Mouse (Mus musculus) forebrain, embryonic 14.5 days (tissue): ENCODE measurements at regions not wholly inside any gene's neighbourhood (a gene's known extent, or its start where the extent isn't known, plus 50 kb on each side); places are given as distances from the start of the nearest gene placed in this dataset.
"Not testable (repeated sequence)": the region's sequence is repeated elsewhere in the genome, so short reads cannot be mapped to it uniquely, and the experiment has no call there.

Source experiments
- ATAC-seq: fragments of 200-750 bp; cut with Nextera tagmentation; 2 replicates; pipeline ENCODE4 v1.8.0; 2017; ENCODE audit warnings: mild to moderate bottlenecking, moderate library complexity
- DNase-seq: peaks from one replicate; pipeline ENCODE4 v3.0.0-alpha.2; 2015; ENCODE audit warnings: low spot score
- H3K27ac ChIP-seq: fragments of 300-500 bp; sonication (generic); 2 replicates; pipeline ENCODE4 v1.5.1; 2014; ENCODE audit warnings: low read depth, mild to moderate bottlenecking, control low read depth, low read length, moderate library complexity
- H3K27me3 ChIP-seq: fragments of 300-500 bp; sonication (generic); replicated peaks from 2 replicates; pipeline ENCODE4 v1.6.1; 2014; ENCODE audit warnings: low read length, control low read depth, mixed read lengths; ENCODE audit not compliant: control insufficient read depth, insufficient read depth
- H3K36me3 ChIP-seq: fragments of 300-500 bp; sonication (generic); 2 replicates; pipeline ENCODE4 v1.6.1; 2014; ENCODE audit warnings: low read length, control low read depth; ENCODE audit not compliant: control insufficient read depth, insufficient read depth
- H3K4me1 ChIP-seq: fragments of 300-500 bp; sonication (generic); 2 replicates; pipeline ENCODE4 v1.6.1; 2014; ENCODE audit warnings: antibody characterized with exemption, low read length, control low read depth; ENCODE audit not compliant: control insufficient read depth, insufficient read depth
- H3K4me2 ChIP-seq: fragments of 300-500 bp; sonication (generic); 2 replicates; pipeline ENCODE4 v1.6.1; 2014; ENCODE audit warnings: mild to moderate bottlenecking, control low read depth, low read length
- H3K4me3 ChIP-seq: fragments of 300-500 bp; sonication (generic); 2 replicates; pipeline ENCODE4 v1.5.1; 2014; ENCODE audit warnings: low read depth, low read length, control low read depth
- H3K9ac ChIP-seq: fragments of 300-500 bp; sonication (generic); 2 replicates; pipeline ENCODE4 v1.6.1; 2014; ENCODE audit warnings: mild to moderate bottlenecking, low read length, control low read depth, moderate library complexity
- H3K9me3 ChIP-seq: fragments of 300-500 bp; sonication (generic); replicated peaks from 2 replicates; pipeline ENCODE4 v1.6.1; 2016; ENCODE audit warnings: low read length, control low read depth, mixed read lengths; ENCODE audit not compliant: control insufficient read depth
- WGBS: fragments of 180-500 bp; shearing (Covaris S2); extraction: QIAGEN DNeasy Blood & Tissue Kit; methylation state at CpG from one replicate; pipeline ENCODE4 v1.1.7; 2014; 5-methylcytosine and 5-hydroxymethylcytosine counted together

GRCm38 (mm10) chr5:118480000-118480399, 80.5 kb upstream of the Med13l start:
- 84% methylated on average over 5 of the region's 5 CpGs for WGBS
- no peak for ATAC-seq
- no peaks in the 10 kb centered on the region for H3K27me3 ChIP-seq

GRCm38 (mm10) chr5:118480965-118481793, 79.3 kb upstream of the Med13l start:
- Histone ChIP-seq H3K27me3 (no peaks in the 10 kb centered on the region), H3K9me3 (no peaks in the 10 kb centered on the region), H3K36me3 (no peaks in the 10 kb centered on the region), H3K4me2 (no peak overlapping the region), H3K9ac (no peak overlapping the region), H3K27ac (no peak overlapping the region), H3K4me3 (no peak overlapping the region), H3K4me1 (no peaks in the 10 kb centered on the region; the same call in 1 of the 2 replicates)
- no peak for ATAC-seq
- DNase-seq: no peak
- WGBS: 71% methylated on average over 10 of the region's 10 CpGs

More at GRCm38 (mm10) chr5:118480000-118480399, 80.5 kb upstream of the Med13l start:
- no peak overlapping the region for H3K27ac ChIP-seq
- H3K9ac ChIP-seq: no peak overlapping the region
- no peaks in the 10 kb centered on the region; the same call in 1 of the 2 replicates for H3K4me1 ChIP-seq
- no peak overlapping the region for H3K4me2 ChIP-seq
- no peaks in the 10 kb centered on the region for H3K9me3 ChIP-seq
- no peak for DNase-seq
- H3K36me3 ChIP-seq: no peaks in the 10 kb centered on the region
- H3K4me3 ChIP-seq: no peak overlapping the region

GRCm38 (mm10) chr5:118481794-118482049, 78.8 kb upstream of the Med13l start:
- H3K4me3 ChIP-seq: no peak overlapping the region
- H3K4me1 ChIP-seq: no peaks in the 10 kb centered on the region; the same call in 1 of the 2 replicates
- no peaks in the 10 kb centered on the region for H3K9me3 ChIP-seq
- ATAC-seq (no peak), DNase-seq (no peak)
- no peaks in the 10 kb centered on the region for H3K36me3 ChIP-seq
- H3K27ac ChIP-seq: no peak overlapping the region
- H3K4me2 ChIP-seq: no peak overlapping the region
- no peaks in the 10 kb centered on the region for H3K27me3 ChIP-seq
- no peak overlapping the region for H3K9ac ChIP-seq

- no peak overlapping the region for H3K4me2 ChIP-seq
- H3K36me3 ChIP-seq: no peaks in the 10 kb centered on the region
- WGBS: 56% methylated on average over 7 of the region's 7 CpGs
- no peaks in the 10 kb centered on the region for H3K27me3 ChIP-seq
- DNase-seq (no peak), ATAC-seq (no peak)
- no peak overlapping the region for H3K27ac ChIP-seq
- H3K9ac ChIP-seq: no peak overlapping the region
- no peak overlapping the region for H3K4me3 ChIP-seq
- H3K4me1 ChIP-seq: no peaks in the 10 kb centered on the region; the same call in 1 of the 2 replicates
- H3K9me3 ChIP-seq: no peaks in the 10 kb centered on the region
Observed at GRCm38 (mm10) chr5:118482598-118482997, 77.9 kb upstream of the Med13l start.

GRCm38 (mm10) chr5:118483001-118483400, 77.5 kb upstream of the Med13l start:
- 12% methylated on average over 7 of the region's 7 CpGs for WGBS
- no peak overlapping the region for H3K4me3 ChIP-seq
- DNase-seq: no peak
- no peaks in the 10 kb centered on the region; the same call in 1 of the 2 replicates for H3K4me1 ChIP-seq
- no peaks in the 10 kb centered on the region for H3K36me3 ChIP-seq
- H3K9ac ChIP-seq: no peak overlapping the region
- H3K4me2 ChIP-seq: no peak overlapping the region
- H3K27me3 ChIP-seq: no peaks in the 10 kb centered on the region
- H3K9me3 ChIP-seq: no peaks in the 10 kb centered on the region
- ATAC-seq: no peak
- no peak overlapping the region for H3K27ac ChIP-seq

- Histone ChIP-seq H3K9me3 (no peaks in the 10 kb centered on the region), H3K36me3 (no peaks in the 10 kb centered on the region), H3K27ac (no peak overlapping the region), H3K4me1 (no peaks in the 10 kb centered on the region), H3K9ac (no peak overlapping the region), H3K27me3 (no peaks in the 10 kb centered on the region), H3K4me3 (no peak overlapping the region), H3K4me2 (no peak overlapping the region)
- no peak for ATAC-seq
- no peak for DNase-seq
- 7% methylated on average over 8 of the region's 8 CpGs for WGBS
Observed at GRCm38 (mm10) chr5:118483532-118483931, 76.9 kb upstream of the Med13l start.

- no peaks in the 10 kb centered on the region for H3K36me3 ChIP-seq
- ATAC-seq: no peak
- no peaks in the 10 kb centered on the region for H3K9me3 ChIP-seq
- H3K9ac ChIP-seq: no peak overlapping the region
- H3K27ac ChIP-seq: no peak overlapping the region
- DNase-seq: no peak
- 90% methylated on average over 8 of the region's 8 CpGs for WGBS
- no peak overlapping the region for H3K4me2 ChIP-seq
- H3K4me1 ChIP-seq: no peaks in the 10 kb centered on the region
- H3K27me3 ChIP-seq: no peaks in the 10 kb centered on the region
- H3K4me3 ChIP-seq: no peak overlapping the region
Observed at GRCm38 (mm10) chr5:118485191-118485590, 75.3 kb upstream of the Med13l start.

- H3K27me3 ChIP-seq, DNase-seq, H3K27ac ChIP-seq, H3K4me2 ChIP-seq, H3K4me1 ChIP-seq, H3K4me3 ChIP-seq, H3K36me3 ChIP-seq, H3K9ac ChIP-seq, ATAC-seq, H3K9me3 ChIP-seq: not testable (repeated sequence)
- 96% methylated on average over 2 of the region's 2 CpGs for WGBS
Observed at GRCm38 (mm10) chr5:118492522-118492921, 68.0 kb upstream of the Med13l start.

GRCm38 (mm10) chr5:118494649-118495477, 65.6 kb upstream of the Med13l start:
- ATAC-seq (no peak), DNase-seq (no peak)
- H3K9ac ChIP-seq: no peak overlapping the region
- no peak overlapping the region for H3K4me2 ChIP-seq
- H3K36me3 ChIP-seq: no peaks in the 10 kb centered on the region
- H3K9me3 ChIP-seq: no peaks in the 10 kb centered on the region
- H3K4me1 ChIP-seq: no peaks in the 10 kb centered on the region
- H3K27me3 ChIP-seq: no peaks in the 10 kb centered on the region
- H3K4me3 ChIP-seq: no peak overlapping the region
- 70% methylated on average over 7 of the region's 7 CpGs for WGBS
- no peak overlapping the region for H3K27ac ChIP-seq
